In genomic region chr5:115278785-115279184, GRCm38 (mm10) we compare ENCODE assay signal across 13 mouse cellular contexts. TPM values are rescaled to one million over a fixed set of nuclear protein-coding genes. Genes with fewer than 3 reads are reported as not detected.
DNase-seq lines count a peak whose midpoint lies in the region; ATAC-seq lines count a peak whose summit lies in the region.
"Had no signal": no experiment of that assay in that cellular context is flagged by ENCODE, and none has a peak within 500 bp of the region (broad histone marks: within the 10 kb centered on the region; RNA-seq: fewer than 3 reads in every experiment).

No protein-coding gene starts in this region.

- H3K9me3 ChIP-seq in forebrain, embryonic 13.5 days (replicated peaks), result no peaks in the 10 kb centered on the region; the same call in 1 of the 2 replicates
- no peaks in the 10 kb centered on the region for H3K9me3 ChIP-seq in forebrain, embryonic 16.5 days (ENCODE audit: control insufficient read depth, low read length)
- H3K9me3 ChIP-seq in liver, embryonic 15.5 days (replicated peaks), result 0 out of 2 replicates have a peak, but pooled peaks cover 2% of the 10 kb centered on the region
- no peaks in the 10 kb centered on the region for H3K9me3 ChIP-seq in liver, embryonic 11.5 days (ENCODE audit: control insufficient read depth, low read length)
- H3K9me3 ChIP-seq in midbrain, embryonic 15.5 days, result no peaks in the 10 kb centered on the region
- no peaks in the 10 kb centered on the region for H3K9me3 ChIP-seq in midbrain, embryonic 11.5 days (ENCODE audit: control insufficient read depth, low read length)
- H3K9me3 ChIP-seq: embryonic facial prominence, embryonic 13.5 days; embryonic facial prominence, embryonic 15.5 days; forebrain, embryonic 10.5 days; forebrain, embryonic 12.5 days; forebrain, embryonic 15.5 days had no signal

- H3K9ac ChIP-seq in forebrain, embryonic 13.5 days, result no peak overlapping the region
- H3K9ac ChIP-seq in forebrain, embryonic 16.5 days (replicated peaks; ENCODE audit: low read depth, low read length), result no peak overlapping the region
- H3K9ac ChIP-seq in liver, embryonic 15.5 days, result no peak overlapping the region
- H3K9ac ChIP-seq in liver, embryonic 11.5 days (ENCODE audit: low read depth, low read length), result no peak overlapping the region
- H3K9ac ChIP-seq in midbrain, embryonic 15.5 days, result no peak overlapping the region
- no peak overlapping the region for H3K9ac ChIP-seq in midbrain, embryonic 11.5 days (ENCODE audit: low read length)

- no peak overlapping the region for H3K4me3 ChIP-seq in forebrain, embryonic 13.5 days
- no peak overlapping the region for H3K4me3 ChIP-seq in forebrain, embryonic 16.5 days (replicated peaks; ENCODE audit: low read length)
- no peak overlapping the region for H3K4me3 ChIP-seq in liver, embryonic 15.5 days (replicated peaks)
- H3K4me3 ChIP-seq in liver, embryonic 11.5 days (ENCODE audit: low read depth, low read length), result no peak overlapping the region
- no peak overlapping the region for H3K4me3 ChIP-seq in midbrain, embryonic 15.5 days
- H3K4me3 ChIP-seq in midbrain, embryonic 11.5 days (ENCODE audit: low read depth, low read length), result no peak overlapping the region

- peaks cover 11% of the 10 kb centered on the region for H3K36me3 ChIP-seq in forebrain, embryonic 13.5 days (ENCODE audit: poor library complexity, severe bottlenecking)
- H3K36me3 ChIP-seq in forebrain, embryonic 16.5 days (ENCODE audit: control insufficient read depth, insufficient read depth), result 0 out of 2 replicates have a peak, but pooled peaks cover 3% of the 10 kb centered on the region
- H3K36me3 ChIP-seq in liver, embryonic 15.5 days (replicated peaks), result peaks cover 5% of the 10 kb centered on the region
- H3K36me3 ChIP-seq in liver, embryonic 11.5 days (ENCODE audit: control insufficient read depth, insufficient read depth, low read length), result peaks cover 3% of the 10 kb centered on the region
- H3K36me3 ChIP-seq in midbrain, embryonic 15.5 days (replicated peaks), result peaks cover 6% of the 10 kb centered on the region; the same call in 1 of the 2 replicates
- no peaks in the 10 kb centered on the region for H3K36me3 ChIP-seq in midbrain, embryonic 11.5 days (ENCODE audit: control insufficient read depth, insufficient read depth, low read length)

- WGBS in forebrain, embryonic 13.5 days, result 64% methylated on average over 2 of the region's 2 CpGs
- WGBS in forebrain, embryonic 16.5 days, result 44% methylated on average over 2 of the region's 2 CpGs
- 54% methylated on average over 2 of the region's 2 CpGs for WGBS in liver, embryonic 15.5 days (ENCODE audit: insufficient replicate concordance)
- WGBS in liver, embryonic 11.5 days, result 69% methylated on average over 2 of the region's 2 CpGs
- 59% methylated on average over 2 of the region's 2 CpGs for WGBS in midbrain, embryonic 15.5 days
- WGBS in midbrain, embryonic 11.5 days, result 63% methylated on average over 2 of the region's 2 CpGs

- DNase-seq in liver, embryonic 11.5 days (ENCODE audit: low spot score), result no peak
- DNase-seq in midbrain, embryonic 11.5 days (ENCODE audit: low spot score, missing footprints), result no peak
- no peak for DNase-seq in spleen, postnatal 4 days (ENCODE audit: low spot score in 2 of 2)

- H3K4me1 ChIP-seq in forebrain, embryonic 13.5 days, result peaks cover 6% of the 10 kb centered on the region
- peaks cover 6% of the 10 kb centered on the region for H3K4me1 ChIP-seq in forebrain, embryonic 16.5 days (replicated peaks; ENCODE audit: control insufficient read depth, insufficient read depth, low read length)
- H3K4me1 ChIP-seq in liver, embryonic 15.5 days (replicated peaks), result peaks cover 51% of the 10 kb centered on the region
- H3K4me1 ChIP-seq in liver, embryonic 11.5 days (replicated peaks; ENCODE audit: control insufficient read depth, insufficient read depth, low read length), result peaks cover 14% of the 10 kb centered on the region
- H3K4me1 ChIP-seq in midbrain, embryonic 15.5 days, result peaks cover 14% of the 10 kb centered on the region
- H3K4me1 ChIP-seq in midbrain, embryonic 11.5 days (ENCODE audit: control insufficient read depth, insufficient read depth, low read length), result peaks cover 5% of the 10 kb centered on the region

- no peak overlapping the region for H3K4me2 ChIP-seq in forebrain, embryonic 13.5 days
- H3K4me2 ChIP-seq in forebrain, embryonic 16.5 days (ENCODE audit: low read length), result no peak overlapping the region
- H3K4me2 ChIP-seq in liver, embryonic 15.5 days, result no peak overlapping the region
- no peak overlapping the region for H3K4me2 ChIP-seq in liver, embryonic 11.5 days
- no peak overlapping the region for H3K4me2 ChIP-seq in midbrain, embryonic 15.5 days
- no peak overlapping the region for H3K4me2 ChIP-seq in midbrain, embryonic 11.5 days

- no peaks in the 10 kb centered on the region for H3K27me3 ChIP-seq in forebrain, embryonic 13.5 days
- no peaks in the 10 kb centered on the region for H3K27me3 ChIP-seq in forebrain, embryonic 16.5 days (replicated peaks; ENCODE audit: control insufficient read depth, insufficient read depth, low read length)
- H3K27me3 ChIP-seq in liver, embryonic 15.5 days, result no peaks in the 10 kb centered on the region
- no peaks in the 10 kb centered on the region for H3K27me3 ChIP-seq in liver, embryonic 11.5 days (replicated peaks; ENCODE audit: control insufficient read depth, insufficient read depth, low read length)
- H3K27me3 ChIP-seq in midbrain, embryonic 15.5 days (replicated peaks), result no peaks in the 10 kb centered on the region
- H3K27me3 ChIP-seq in midbrain, embryonic 11.5 days (ENCODE audit: control insufficient read depth, insufficient read depth, low read length), result no peaks in the 10 kb centered on the region
- H3K27me3 ChIP-seq: CH12.LX; embryonic facial prominence, embryonic 13.5 days; embryonic facial prominence, embryonic 15.5 days; forebrain, embryonic 12.5 days; forebrain, embryonic 15.5 days had no signal

- ATAC-seq in forebrain, embryonic 13.5 days, result 0 out of 2 replicates have a peak, but pooled peaks have one; percentile 6
- no peak for ATAC-seq in forebrain, embryonic 16.5 days
- no peak for ATAC-seq in liver, embryonic 15.5 days (ENCODE audit: insufficient read depth)
- ATAC-seq in liver, embryonic 11.5 days (replicated peaks; ENCODE audit: low FRiP score), result no peak
- 0 out of 2 replicates have a peak, but pooled peaks have one; percentile 27 for ATAC-seq in midbrain, embryonic 15.5 days (replicated peaks)
- no peak; the same call in 1 of the 2 replicates for ATAC-seq in midbrain, embryonic 11.5 days (ENCODE audit: low FRiP score)

- no peak overlapping the region for H3K27ac ChIP-seq in forebrain, embryonic 13.5 days
- H3K27ac ChIP-seq in forebrain, embryonic 16.5 days (ENCODE audit: low read length), result no peak overlapping the region
- 0 out of 2 replicates have a peak overlapping the region, but pooled peaks have one; percentile 33 for H3K27ac ChIP-seq in liver, embryonic 15.5 days (replicated peaks)
- H3K27ac ChIP-seq in liver, embryonic 11.5 days (ENCODE audit: low read depth, low read length), result no peak overlapping the region
- H3K27ac ChIP-seq in midbrain, embryonic 15.5 days, result no peak overlapping the region
- H3K27ac ChIP-seq in midbrain, embryonic 11.5 days (ENCODE audit: low read depth, low read length), result no peak overlapping the region
- H3K27ac ChIP-seq: embryonic facial prominence, embryonic 13.5 days; embryonic facial prominence, embryonic 15.5 days had no signal

RNA-seq across cellular contexts. Expression of gene Coq5, which starts 0.7 kb away (rescaled TPM):
- 53.7 and 54.0 TPM in 2 replicates for polyA plus RNA-seq in forebrain, embryonic 13.5 days (2015; fragmentation: Nextera tagmentation; extraction: Ambion mirVana)
- polyA plus RNA-seq in forebrain, embryonic 16.5 days (2015; fragmentation: Nextera tagmentation; extraction: Ambion mirVana), result 62.9 and 64.3 TPM in 2 replicates
- 27.5 and 28.4 TPM in 2 replicates for polyA plus RNA-seq in liver, embryonic 15.5 days (2015; fragmentation: Nextera tagmentation; extraction: Ambion mirVana)
- polyA plus RNA-seq in liver, embryonic 11.5 days (2014; fragmentation: Nextera tagmentation; extraction: Ambion mirVana), result 62.7 and 67.9 TPM in 2 replicates
- 57.0 and 57.2 TPM in 2 replicates for polyA plus RNA-seq in midbrain, embryonic 15.5 days (2015; fragmentation: Nextera tagmentation; extraction: Ambion mirVana)
- 58.6 and 59.1 TPM in 2 replicates for polyA plus RNA-seq in midbrain, embryonic 11.5 days (2014; fragmentation: Nextera tagmentation; extraction: Ambion mirVana)

RNA-seq across cellular contexts. Expression of gene Rnf10, which starts 6.1 kb away (rescaled TPM):
- polyA plus RNA-seq in forebrain, embryonic 13.5 days (2015; fragmentation: Nextera tagmentation; extraction: Ambion mirVana), result 134 and 138 TPM in 2 replicates
- 168 and 176 TPM in 2 replicates for polyA plus RNA-seq in forebrain, embryonic 16.5 days (2015; fragmentation: Nextera tagmentation; extraction: Ambion mirVana)
- polyA plus RNA-seq in liver, embryonic 15.5 days (2015; fragmentation: Nextera tagmentation; extraction: Ambion mirVana), result 146 and 173 TPM in 2 replicates
- 72.2 and 76.8 TPM in 2 replicates for polyA plus RNA-seq in liver, embryonic 11.5 days (2014; fragmentation: Nextera tagmentation; extraction: Ambion mirVana)
- 202 and 219 TPM in 2 replicates for polyA plus RNA-seq in midbrain, embryonic 15.5 days (2015; fragmentation: Nextera tagmentation; extraction: Ambion mirVana)
- polyA plus RNA-seq in midbrain, embryonic 11.5 days (2014; fragmentation: Nextera tagmentation; extraction: Ambion mirVana), result 84.6 and 85.0 TPM in 2 replicates

RNA-seq across cellular contexts. Expression of gene Dynll1, which starts 22.0 kb away (rescaled TPM):
- polyA plus RNA-seq in forebrain, embryonic 13.5 days (2015; fragmentation: Nextera tagmentation; extraction: Ambion mirVana), result 1,571 and 1,757 TPM in 2 replicates
- polyA plus RNA-seq in forebrain, embryonic 16.5 days (2015; fragmentation: Nextera tagmentation; extraction: Ambion mirVana), result 1,337 and 1,455 TPM in 2 replicates
- polyA plus RNA-seq in liver, embryonic 15.5 days (2015; fragmentation: Nextera tagmentation; extraction: Ambion mirVana), result 525 and 554 TPM in 2 replicates
- 1,214 and 1,307 TPM in 2 replicates for polyA plus RNA-seq in liver, embryonic 11.5 days (2014; fragmentation: Nextera tagmentation; extraction: Ambion mirVana)
- 1,095 and 1,182 TPM in 2 replicates for polyA plus RNA-seq in midbrain, embryonic 15.5 days (2015; fragmentation: Nextera tagmentation; extraction: Ambion mirVana)
- polyA plus RNA-seq in midbrain, embryonic 11.5 days (2014; fragmentation: Nextera tagmentation; extraction: Ambion mirVana), result 1,577 and 1,606 TPM in 2 replicates

RNA-seq across cellular contexts. Expression of gene Pop5, which starts 43.1 kb away (rescaled TPM):
- polyA plus RNA-seq in forebrain, embryonic 13.5 days (2015; fragmentation: Nextera tagmentation; extraction: Ambion mirVana), result 102 and 112 TPM in 2 replicates
- 85.3 and 101 TPM in 2 replicates for polyA plus RNA-seq in forebrain, embryonic 16.5 days (2015; fragmentation: Nextera tagmentation; extraction: Ambion mirVana)
- 84.0 and 88.1 TPM in 2 replicates for polyA plus RNA-seq in liver, embryonic 15.5 days (2015; fragmentation: Nextera tagmentation; extraction: Ambion mirVana)
- 171 and 181 TPM in 2 replicates for polyA plus RNA-seq in liver, embryonic 11.5 days (2014; fragmentation: Nextera tagmentation; extraction: Ambion mirVana)
- polyA plus RNA-seq in midbrain, embryonic 15.5 days (2015; fragmentation: Nextera tagmentation; extraction: Ambion mirVana), result 93.6 and 94.4 TPM in 2 replicates
- polyA plus RNA-seq in midbrain, embryonic 11.5 days (2014; fragmentation: Nextera tagmentation; extraction: Ambion mirVana), result 91.0 and 98.7 TPM in 2 replicates

RNA-seq across cellular contexts. Expression of gene Srsf9, which starts 48.2 kb away (rescaled TPM):
- polyA plus RNA-seq in forebrain, embryonic 13.5 days (2015; fragmentation: Nextera tagmentation; extraction: Ambion mirVana), result 255 and 263 TPM in 2 replicates
- polyA plus RNA-seq in forebrain, embryonic 16.5 days (2015; fragmentation: Nextera tagmentation; extraction: Ambion mirVana), result 165 and 183 TPM in 2 replicates
- 88.7 and 92.1 TPM in 2 replicates for polyA plus RNA-seq in liver, embryonic 15.5 days (2015; fragmentation: Nextera tagmentation; extraction: Ambion mirVana)
- 261 and 275 TPM in 2 replicates for polyA plus RNA-seq in liver, embryonic 11.5 days (2014; fragmentation: Nextera tagmentation; extraction: Ambion mirVana)
- polyA plus RNA-seq in midbrain, embryonic 15.5 days (2015; fragmentation: Nextera tagmentation; extraction: Ambion mirVana), result 142 and 146 TPM in 2 replicates
- 362 and 376 TPM in 2 replicates for polyA plus RNA-seq in midbrain, embryonic 11.5 days (2014; fragmentation: Nextera tagmentation; extraction: Ambion mirVana)

Comparison
In these comparisons a context has a peak if more than half of its experiments do, and no peak if none do; other contexts are left out.
1. ATAC-seq: peak in forebrain, embryonic 13.5 days (single experiment) and midbrain, embryonic 15.5 days (single experiment); none in forebrain, embryonic 16.5 days (single experiment), liver, embryonic 15.5 days (single experiment), liver, embryonic 11.5 days (single experiment) and midbrain, embryonic 11.5 days (single experiment).